Mouse (Mus musculus): Measurements from ENCODE around the gene Myocd. TPM values are rescaled to one million over a fixed set of nuclear protein-coding genes. Genes with fewer than 3 reads are reported as not detected.
A peak's percentile ranks its signal among the peaks of the same experiment; 100 is the strongest.

The Myocd gene
- polyA plus RNA-seq (2014; fragmentation: Nextera tagmentation; extraction: Ambion mirVana) = 0.77 and 1.4 TPM in 2 replicates

- peak within 1 kb of the TSS; percentile 35 for H3K4me3 ChIP-seq (ENCODE audit: low read depth, low read length)
- H3K9me3 ChIP-seq (ENCODE audit: control insufficient read depth, low read length) = no peaks in the 10 kb centered on the region
- H3K27ac ChIP-seq (ENCODE audit: low read depth, low read length) = no peak within 1 kb of the TSS
- no peaks in the 10 kb centered on the region for H3K36me3 ChIP-seq (ENCODE audit: control insufficient read depth, insufficient read depth, low read length)
- H3K27me3 ChIP-seq (replicated peaks; ENCODE audit: control insufficient read depth, insufficient read depth, low read length) = peaks cover 25% of the 10 kb centered on the region
- DNase-seq (ENCODE audit: low spot score) (no peak), ATAC-seq (replicated peaks; ENCODE audit: low FRiP score) (no peak)
- peak within 1 kb of the TSS; percentile 70 for H3K4me2 ChIP-seq
- no peak within 1 kb of the TSS for H3K9ac ChIP-seq (ENCODE audit: low read depth, low read length)
- WGBS = 3% methylated on average over 37 of the region's 37 CpGs
- no peaks in the 10 kb centered on the region for H3K4me1 ChIP-seq (replicated peaks; ENCODE audit: control insufficient read depth, insufficient read depth, low read length)
Measured at GRCm38 (mm10) chr11:65269851-65270473, at the start of gene Myocd. Gene Myocd (minus strand): TSS chr11:65269989.

GRCm38 (mm10) chr11:65303824-65304223, 34.0 kb upstream of the Myocd start:
- Histone ChIP-seq H3K4me2 (no peak overlapping the region), H3K9ac (ENCODE audit: low read depth, low read length) (no peak overlapping the region), H3K27me3 (replicated peaks; ENCODE audit: control insufficient read depth, insufficient read depth, low read length) (no peaks in the 10 kb centered on the region), H3K9me3 (ENCODE audit: control insufficient read depth, low read length) (no peaks in the 10 kb centered on the region), H3K27ac (ENCODE audit: low read depth, low read length) (no peak overlapping the region), H3K4me3 (ENCODE audit: low read depth, low read length) (no peak overlapping the region), H3K4me1 (replicated peaks; ENCODE audit: control insufficient read depth, insufficient read depth, low read length) (no peaks in the 10 kb centered on the region), H3K36me3 (ENCODE audit: control insufficient read depth, insufficient read depth, low read length) (no peaks in the 10 kb centered on the region)
- no peak for ATAC-seq (replicated peaks; ENCODE audit: low FRiP score)
- DNase-seq (ENCODE audit: low spot score) = no peak
- WGBS = 12% methylated on average over 3 of the region's 3 CpGs

- DNase-seq (ENCODE audit: low spot score) (no peak), ATAC-seq (replicated peaks; ENCODE audit: low FRiP score) (no peak)
- Histone ChIP-seq H3K27ac (ENCODE audit: low read depth, low read length) (no peak overlapping the region), H3K27me3 (replicated peaks; ENCODE audit: control insufficient read depth, insufficient read depth, low read length) (no peaks in the 10 kb centered on the region), H3K9ac (ENCODE audit: low read depth, low read length) (no peak overlapping the region), H3K4me2 (no peak overlapping the region), H3K4me3 (ENCODE audit: low read depth, low read length) (no peak overlapping the region), H3K9me3 (ENCODE audit: control insufficient read depth, low read length) (no peaks in the 10 kb centered on the region), H3K4me1 (replicated peaks; ENCODE audit: control insufficient read depth, insufficient read depth, low read length) (no peaks in the 10 kb centered on the region), H3K36me3 (ENCODE audit: control insufficient read depth, insufficient read depth, low read length) (no peaks in the 10 kb centered on the region)
- WGBS = 80% methylated on average over 10 of the region's 10 CpGs
Measured at GRCm38 (mm10) chr11:65294128-65294833, 24.5 kb upstream of the Myocd start.

GRCm38 (mm10) chr11:65292994-65293393, 23.2 kb upstream of the Myocd start:
- no peak overlapping the region for H3K27ac ChIP-seq (ENCODE audit: low read depth, low read length)
- no peak for ATAC-seq (replicated peaks; ENCODE audit: low FRiP score)
- H3K4me2 ChIP-seq = no peak overlapping the region
- no peaks in the 10 kb centered on the region for H3K27me3 ChIP-seq (replicated peaks; ENCODE audit: control insufficient read depth, insufficient read depth, low read length)
- H3K9me3 ChIP-seq (ENCODE audit: control insufficient read depth, low read length) = no peaks in the 10 kb centered on the region
- H3K4me3 ChIP-seq (ENCODE audit: low read depth, low read length) = no peak overlapping the region
- H3K36me3 ChIP-seq (ENCODE audit: control insufficient read depth, insufficient read depth, low read length) = no peaks in the 10 kb centered on the region
- DNase-seq (ENCODE audit: low spot score) = no peak
- no peaks in the 10 kb centered on the region for H3K4me1 ChIP-seq (replicated peaks; ENCODE audit: control insufficient read depth, insufficient read depth, low read length)
- no peak overlapping the region for H3K9ac ChIP-seq (ENCODE audit: low read depth, low read length)

GRCm38 (mm10) chr11:65287706-65288105, 17.9 kb upstream of the Myocd start:
- 90% methylated on average over 8 of the region's 8 CpGs for WGBS
- ATAC-seq (replicated peaks; ENCODE audit: low FRiP score) = no peak

GRCm38 (mm10) chr11:65286211-65286610, 16.4 kb upstream of the Myocd start:
- H3K9me3 ChIP-seq (ENCODE audit: control insufficient read depth, low read length) = no peaks in the 10 kb centered on the region
- 78% methylated on average over 2 of the region's 2 CpGs for WGBS
- H3K4me2 ChIP-seq = no peak overlapping the region
- H3K27ac ChIP-seq (ENCODE audit: low read depth, low read length) = no peak overlapping the region
- DNase-seq (ENCODE audit: low spot score) (no peak), ATAC-seq (replicated peaks; ENCODE audit: low FRiP score) (no peak)
- no peaks in the 10 kb centered on the region for H3K36me3 ChIP-seq (ENCODE audit: control insufficient read depth, insufficient read depth, low read length)
- no peak overlapping the region for H3K4me3 ChIP-seq (ENCODE audit: low read depth, low read length)
- no peaks in the 10 kb centered on the region for H3K27me3 ChIP-seq (replicated peaks; ENCODE audit: control insufficient read depth, insufficient read depth, low read length)
- H3K4me1 ChIP-seq (replicated peaks; ENCODE audit: control insufficient read depth, insufficient read depth, low read length) = no peaks in the 10 kb centered on the region
- no peak overlapping the region for H3K9ac ChIP-seq (ENCODE audit: low read depth, low read length)

More at GRCm38 (mm10) chr11:65287706-65288105, 17.9 kb upstream of the Myocd start:
- Histone ChIP-seq H3K27me3 (replicated peaks; ENCODE audit: control insufficient read depth, insufficient read depth, low read length) (no peaks in the 10 kb centered on the region), H3K9ac (ENCODE audit: low read depth, low read length) (no peak overlapping the region), H3K4me2 (no peak overlapping the region), H3K4me3 (ENCODE audit: low read depth, low read length) (no peak overlapping the region), H3K27ac (ENCODE audit: low read depth, low read length) (no peak overlapping the region), H3K4me1 (replicated peaks; ENCODE audit: control insufficient read depth, insufficient read depth, low read length) (no peaks in the 10 kb centered on the region), H3K9me3 (ENCODE audit: control insufficient read depth, low read length) (no peaks in the 10 kb centered on the region), H3K36me3 (ENCODE audit: control insufficient read depth, insufficient read depth, low read length) (no peaks in the 10 kb centered on the region)
- no peak for DNase-seq (ENCODE audit: low spot score)

GRCm38 (mm10) chr11:65275441-65275840, 5.7 kb upstream of the Myocd start:
- no peaks in the 10 kb centered on the region for H3K9me3 ChIP-seq (ENCODE audit: control insufficient read depth, low read length)
- peaks cover 11% of the 10 kb centered on the region for H3K27me3 ChIP-seq (replicated peaks; ENCODE audit: control insufficient read depth, insufficient read depth, low read length)
- DNase-seq (ENCODE audit: low spot score) (no peak), ATAC-seq (replicated peaks; ENCODE audit: low FRiP score) (no peak)
- no peaks in the 10 kb centered on the region for H3K4me1 ChIP-seq (replicated peaks; ENCODE audit: control insufficient read depth, insufficient read depth, low read length)
- H3K36me3 ChIP-seq (ENCODE audit: control insufficient read depth, insufficient read depth, low read length) = no peaks in the 10 kb centered on the region
- 77% methylated on average over 6 of the region's 6 CpGs for WGBS
- H3K4me3 ChIP-seq (ENCODE audit: low read depth, low read length) = no peak overlapping the region
- H3K4me2 ChIP-seq = no peak overlapping the region
- no peak overlapping the region for H3K27ac ChIP-seq (ENCODE audit: low read depth, low read length)
- no peak overlapping the region for H3K9ac ChIP-seq (ENCODE audit: low read depth, low read length)

- no peaks in the 10 kb centered on the region for H3K4me1 ChIP-seq (replicated peaks; ENCODE audit: control insufficient read depth, insufficient read depth, low read length)
- WGBS = 23% methylated on average over 4 of the region's 4 CpGs
- DNase-seq (ENCODE audit: low spot score) (no peak), ATAC-seq (replicated peaks; ENCODE audit: low FRiP score) (no peak)
- H3K4me2 ChIP-seq = no peak overlapping the region
- no peaks in the 10 kb centered on the region for H3K9me3 ChIP-seq (ENCODE audit: control insufficient read depth, low read length)
- H3K27ac ChIP-seq (ENCODE audit: low read depth, low read length) = no peak overlapping the region
- H3K27me3 ChIP-seq (replicated peaks; ENCODE audit: control insufficient read depth, insufficient read depth, low read length) = peaks cover 25% of the 10 kb centered on the region
- H3K36me3 ChIP-seq (ENCODE audit: control insufficient read depth, insufficient read depth, low read length) = no peaks in the 10 kb centered on the region
- no peak overlapping the region for H3K4me3 ChIP-seq (ENCODE audit: low read depth, low read length)
- H3K9ac ChIP-seq (ENCODE audit: low read depth, low read length) = no peak overlapping the region
Measured at GRCm38 (mm10) chr11:65271000-65271399, 1.2 kb upstream of the Myocd start.

- ATAC-seq (replicated peaks; ENCODE audit: low FRiP score) (no peak), DNase-seq (ENCODE audit: low spot score) (no peak)
- WGBS = 60% methylated on average over 4 of the region's 4 CpGs
- H3K4me3 ChIP-seq (ENCODE audit: low read depth, low read length) = no peak overlapping the region
- no peaks in the 10 kb centered on the region for H3K9me3 ChIP-seq (ENCODE audit: control insufficient read depth, low read length)
- no peaks in the 10 kb centered on the region for H3K36me3 ChIP-seq (ENCODE audit: control insufficient read depth, insufficient read depth, low read length)
- H3K9ac ChIP-seq (ENCODE audit: low read depth, low read length) = no peak overlapping the region
- no peak overlapping the region for H3K27ac ChIP-seq (ENCODE audit: low read depth, low read length)
- no peak overlapping the region for H3K4me2 ChIP-seq
- H3K4me1 ChIP-seq (replicated peaks; ENCODE audit: control insufficient read depth, insufficient read depth, low read length) = no peaks in the 10 kb centered on the region
- peaks cover 25% of the 10 kb centered on the region for H3K27me3 ChIP-seq (replicated peaks; ENCODE audit: control insufficient read depth, insufficient read depth, low read length)
Measured at GRCm38 (mm10) chr11:65268310-65268709, 1.5 kb downstream of the Myocd start.

Data from liver, embryonic 11.5 days (tissue).